11 mouse cellular contexts compared by ENCODE assay signal in the genomic region with DNA sequence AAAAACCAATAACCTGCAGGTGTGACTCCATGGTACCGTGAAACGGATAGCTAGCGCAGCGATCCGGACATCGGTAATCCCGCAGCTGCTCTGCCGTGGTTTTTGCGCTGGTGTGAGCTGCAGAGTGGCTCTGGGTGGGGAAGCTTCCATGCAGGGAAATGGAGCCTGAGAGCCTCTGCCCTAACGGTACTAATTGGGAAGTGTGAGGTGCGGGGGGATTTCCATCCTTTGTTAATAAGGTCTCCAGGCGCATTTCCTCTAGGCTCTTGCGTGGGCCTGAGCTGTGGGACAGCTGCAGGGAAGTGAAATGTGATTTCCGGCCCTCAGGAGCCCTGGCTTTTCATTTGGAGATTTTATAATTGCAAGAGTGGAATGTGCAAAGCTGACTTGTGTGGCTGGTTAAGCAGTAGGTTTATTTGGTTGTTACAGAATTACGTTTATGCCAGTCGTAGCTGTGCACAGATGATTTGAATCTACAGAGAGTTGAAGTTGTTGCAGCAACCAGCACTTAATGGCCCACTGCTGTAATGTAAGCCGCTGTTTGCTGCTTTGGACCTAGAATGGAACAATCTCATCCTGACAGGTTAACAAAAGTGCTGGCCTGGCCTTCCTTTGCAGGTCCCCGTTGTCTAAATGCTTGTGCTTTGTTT. TPM values are rescaled to one million over a fixed set of nuclear protein-coding genes. Genes with fewer than 3 reads are reported as not detected.
A peak's percentile ranks its signal among the peaks of the same experiment; 100 is the strongest.
DNase-seq lines count a peak whose midpoint lies in the region; ATAC-seq and TF ChIP-seq lines count a peak whose summit lies in the region.
"Had no signal": no experiment of that assay in that cellular context is flagged by ENCODE, and none has a peak within 500 bp of the region (broad histone marks: within the 10 kb centered on the region; RNA-seq: fewer than 3 reads in every experiment).

No protein-coding gene starts in this region.

- H3K4me2 ChIP-seq in neural tube, embryonic 13.5 days: no peak overlapping the region
- H3K4me2 ChIP-seq in kidney, embryonic 15.5 days: no peak overlapping the region
- no peak overlapping the region for H3K4me2 ChIP-seq in stomach, postnatal 0 days (replicated peaks; ENCODE audit: low read depth)
- H3K4me2 ChIP-seq: neural tube, embryonic 12.5 days had no signal

- ATAC-seq in neural tube, embryonic 13.5 days (ENCODE audit: low read depth): no peak
- ATAC-seq in kidney, embryonic 15.5 days (replicated peaks; ENCODE audit: low FRiP score): no peak; the same call in 1 of the 2 replicates
- ATAC-seq in stomach, postnatal 0 days (ENCODE audit: low FRiP score, low TSS enrichment): no peak

- H3K4me3 ChIP-seq in heart, embryonic 10.5 days: no peak overlapping the region
- no peak overlapping the region for H3K4me3 ChIP-seq in neural tube, embryonic 13.5 days
- H3K4me3 ChIP-seq in kidney, embryonic 15.5 days (replicated peaks): no peak overlapping the region
- H3K4me3 ChIP-seq in stomach, postnatal 0 days (ENCODE audit: low read depth, low read length): no peak overlapping the region
- H3K4me3 ChIP-seq: neural tube, embryonic 12.5 days had no signal

- H3K36me3 ChIP-seq in heart, embryonic 10.5 days: peaks cover 12% of the 10 kb centered on the region
- H3K36me3 ChIP-seq in neural tube, embryonic 13.5 days: 0 out of 2 replicates have a peak, but pooled peaks cover 3% of the 10 kb centered on the region
- H3K36me3 ChIP-seq in kidney, embryonic 15.5 days: peaks cover 3% of the 10 kb centered on the region
- 0 out of 2 replicates have a peak, but pooled peaks cover 3% of the 10 kb centered on the region for H3K36me3 ChIP-seq in stomach, postnatal 0 days (ENCODE audit: control insufficient read depth, insufficient read depth, low read length)

- peak; percentile 97 for DNase-seq in heart, adult 11 months
- no peak for DNase-seq in heart, embryonic 10.5 days (ENCODE audit: low spot score)
- no peak for DNase-seq in neural tube, embryonic 10.5 days (ENCODE audit: extremely low spot score, low spot score)
- no peak for DNase-seq in stomach, postnatal 0 days (ENCODE audit: low spot score)
- DNase-seq in thymus, postnatal 25 days: no peak
- DNase-seq in retina, embryonic 14.5 days (ENCODE audit: low spot score): no peak

- no peak overlapping the region for H3K27ac ChIP-seq in heart, embryonic 10.5 days
- H3K27ac ChIP-seq in neural tube, embryonic 13.5 days (replicated peaks): peak overlapping the region; percentile 14
- peak overlapping the region; percentile 75 for H3K27ac ChIP-seq in kidney, embryonic 15.5 days
- peak overlapping the region; percentile 40; the same call in 1 of the 2 replicates for H3K27ac ChIP-seq in stomach, postnatal 0 days (replicated peaks)
- H3K27ac ChIP-seq: liver, embryonic 14.5 days; neural tube, embryonic 12.5 days had no signal

- no peaks in the 10 kb centered on the region for H3K27me3 ChIP-seq in heart, embryonic 10.5 days (ENCODE audit: insufficient read depth, poor library complexity, severe bottlenecking)
- no peaks in the 10 kb centered on the region for H3K27me3 ChIP-seq in neural tube, embryonic 13.5 days
- H3K27me3 ChIP-seq in kidney, embryonic 15.5 days: no peaks in the 10 kb centered on the region
- H3K27me3 ChIP-seq in stomach, postnatal 0 days (ENCODE audit: control insufficient read depth, insufficient read depth, low read length): no peaks in the 10 kb centered on the region
- H3K27me3 ChIP-seq: CH12.LX; neural tube, embryonic 12.5 days had no signal

- no peak overlapping the region for H3K9ac ChIP-seq in neural tube, embryonic 13.5 days
- no peak overlapping the region for H3K9ac ChIP-seq in kidney, embryonic 15.5 days
- H3K9ac ChIP-seq in stomach, postnatal 0 days (ENCODE audit: low read length): no peak overlapping the region
- H3K9ac ChIP-seq: liver, embryonic 14.5 days; neural tube, embryonic 12.5 days had no signal

- no peaks in the 10 kb centered on the region for H3K4me1 ChIP-seq in heart, embryonic 10.5 days
- H3K4me1 ChIP-seq in neural tube, embryonic 13.5 days (replicated peaks): no peaks in the 10 kb centered on the region
- H3K4me1 ChIP-seq in kidney, embryonic 15.5 days: no peaks in the 10 kb centered on the region
- no peaks in the 10 kb centered on the region for H3K4me1 ChIP-seq in stomach, postnatal 0 days (replicated peaks; ENCODE audit: control insufficient read depth, insufficient read depth)
- H3K4me1 ChIP-seq: neural tube, embryonic 12.5 days had no signal

- H3K9me3 ChIP-seq in heart, embryonic 10.5 days: no peaks in the 10 kb centered on the region
- H3K9me3 ChIP-seq in neural tube, embryonic 13.5 days: no peaks in the 10 kb centered on the region
- H3K9me3 ChIP-seq in kidney, embryonic 15.5 days (replicated peaks): no peaks in the 10 kb centered on the region
- H3K9me3 ChIP-seq in stomach, postnatal 0 days (ENCODE audit: control insufficient read depth, low read length): no peaks in the 10 kb centered on the region
- H3K9me3 ChIP-seq: neural tube, embryonic 12.5 days had no signal

- TF ChIP-seq EP300 in stomach, postnatal 0 days (optimal IDR thresholded peaks at IDR 0.05): no peak

- 83% methylated on average over 18 of the region's 18 CpGs for WGBS in heart, embryonic 10.5 days
- WGBS in neural tube, embryonic 13.5 days: 80% methylated on average over 18 of the region's 18 CpGs
- whole genome bisulfite sequencing in kidney, embryonic 15.5 days: 78% methylated on average over 18 of the region's 18 CpGs
- 79% methylated on average over 18 of the region's 18 CpGs for WGBS in stomach, postnatal 0 days

- no peak for TF ChIP-seq CTCF in stomach, postnatal 0 days (IDR thresholded peaks at IDR 0.05; ENCODE audit: low read depth)

RNA-seq across cellular contexts. Expression of a gene that starts 19.0 kb away (rescaled TPM):
- 11.0 and 14.2 TPM in 2 replicates for polyA plus RNA-seq in heart, embryonic 10.5 days (2016; fragmentation: Nextera tagmentation; extraction: Ambion mirVana)
- 25.6 and 27.2 TPM in 2 replicates for polyA plus RNA-seq in neural tube, embryonic 13.5 days (2015; fragmentation: Nextera tagmentation; extraction: Ambion mirVana)
- polyA plus RNA-seq in kidney, embryonic 15.5 days (2015; fragmentation: Nextera tagmentation; extraction: Ambion mirVana): 15.3 and 16.2 TPM in 2 replicates
- 7.2 and 8.0 TPM in 2 replicates for polyA plus RNA-seq in stomach, postnatal 0 days (2015; fragmentation: Nextera tagmentation; extraction: Ambion mirVana)

RNA-seq across cellular contexts. Expression of a gene that starts 22.4 kb away (rescaled TPM):
- polyA plus RNA-seq in heart, embryonic 10.5 days (2016; fragmentation: Nextera tagmentation; extraction: Ambion mirVana): 13.3 and 14.2 TPM in 2 replicates
- polyA plus RNA-seq in neural tube, embryonic 13.5 days (2015; fragmentation: Nextera tagmentation; extraction: Ambion mirVana): 9.7 and 11.8 TPM in 2 replicates
- polyA plus RNA-seq in kidney, embryonic 15.5 days (2015; fragmentation: Nextera tagmentation; extraction: Ambion mirVana): 15.9 and 16.5 TPM in 2 replicates
- polyA plus RNA-seq in stomach, postnatal 0 days (2015; fragmentation: Nextera tagmentation; extraction: Ambion mirVana): 30.0 and 30.2 TPM in 2 replicates
